Mouse (Mus musculus): ENCODE results near the gene Rab29.
A peak's percentile ranks its signal among the peaks of the same experiment; 100 is the strongest.
"Not testable (repeated sequence)": the region's sequence is repeated elsewhere in the genome, so short reads cannot be mapped to it uniquely, and the experiment has no call there.

Gene Rab29

GRCm38 (mm10) chr1:131867093-131867945, at the start of gene Rab29:
Gene Rab29, plus strand, starts transcription at chr1:131867224.
- DNase-seq, result peak; percentile 95 to 96

DNA sequence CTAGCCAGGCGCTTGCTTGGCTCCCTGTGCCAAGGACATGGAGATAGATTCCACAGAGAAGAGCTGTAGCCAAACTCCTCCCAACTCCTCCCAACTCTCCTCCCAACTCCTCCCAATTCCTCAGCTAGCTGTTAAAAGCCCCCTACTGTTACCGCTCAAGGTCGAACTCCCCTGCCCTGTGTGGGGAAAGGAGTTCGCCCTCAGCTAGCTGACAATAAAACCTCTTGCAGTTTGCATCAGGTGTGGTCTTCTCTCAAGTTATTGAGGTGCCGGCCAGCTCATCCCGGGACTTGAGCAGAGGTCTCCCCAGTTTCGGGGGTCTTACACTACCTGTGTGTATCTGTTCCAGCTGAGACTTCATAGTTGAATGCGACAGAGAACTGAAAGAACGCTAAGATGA, 46.7 kb upstream of the Rab29 start:
- not testable (repeated sequence) for DNase-seq

DNA sequence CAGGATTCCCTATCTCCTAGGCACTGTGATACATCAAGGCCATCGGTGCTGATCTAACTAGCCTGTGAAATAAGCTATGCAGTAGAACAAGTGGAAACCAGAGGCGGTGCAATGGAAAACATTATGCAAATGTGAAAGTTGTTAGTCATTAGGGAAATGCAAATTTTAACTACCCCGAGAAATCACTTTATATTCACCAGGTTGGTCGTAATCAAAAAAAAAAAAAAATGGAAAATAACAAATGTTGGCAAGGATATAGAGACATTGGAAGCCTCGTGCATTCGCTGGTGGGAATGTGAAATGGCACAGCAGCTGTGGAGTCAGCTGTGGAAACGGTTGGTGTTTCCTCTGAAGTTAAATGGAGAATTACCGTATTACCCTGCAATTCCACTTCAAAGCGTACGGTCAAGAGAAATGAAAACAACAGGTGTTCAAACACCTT, 46.1 kb upstream of the Rab29 start:
- DNase-seq, result no peak

DNA sequence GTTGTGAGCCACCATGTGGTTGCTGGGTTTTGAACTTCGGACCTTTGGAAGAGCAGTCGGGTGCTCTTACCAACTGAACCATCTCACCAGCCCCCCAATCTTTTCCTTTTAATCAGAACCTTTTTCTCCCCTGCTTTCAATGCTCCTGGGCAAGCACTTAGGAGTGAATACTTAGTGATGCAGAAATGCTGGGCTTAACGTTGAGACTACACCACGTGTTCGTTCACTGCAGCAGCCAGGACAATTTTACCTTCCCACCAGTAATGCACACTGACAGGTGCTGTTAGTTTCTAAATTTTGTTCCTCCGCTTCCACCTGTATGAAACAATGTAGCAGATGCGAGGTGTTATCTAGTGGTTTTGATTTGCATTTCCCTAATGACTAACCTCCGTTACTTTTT, 44.7 kb upstream of the Rab29 start:
- no peak for DNase-seq

- DNase-seq, result no peak
Observed at GRCm38 (mm10) chr1:131822856-131823492, 44.0 kb upstream of the Rab29 start.

DNA sequence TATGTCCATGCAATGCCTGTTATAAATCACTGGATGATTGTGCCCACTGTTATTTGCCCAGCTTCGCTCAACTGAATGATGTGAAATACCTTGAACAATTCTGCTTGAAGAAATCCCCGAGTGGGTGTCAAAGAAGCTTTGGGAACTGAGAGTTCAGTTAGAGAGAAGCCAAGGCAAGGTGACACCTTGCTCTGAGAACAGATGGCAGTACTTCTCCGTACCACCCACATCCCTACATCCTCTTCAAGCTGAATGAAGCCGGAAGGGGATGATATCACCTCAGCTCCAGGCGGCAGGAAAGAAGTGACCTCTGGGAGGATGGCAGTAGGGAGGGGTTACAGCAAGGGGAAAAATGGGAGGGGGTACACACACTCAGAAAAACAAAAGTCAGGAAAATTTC, 43.5 kb upstream of the Rab29 start:
- DNase-seq, result no peak

DNA sequence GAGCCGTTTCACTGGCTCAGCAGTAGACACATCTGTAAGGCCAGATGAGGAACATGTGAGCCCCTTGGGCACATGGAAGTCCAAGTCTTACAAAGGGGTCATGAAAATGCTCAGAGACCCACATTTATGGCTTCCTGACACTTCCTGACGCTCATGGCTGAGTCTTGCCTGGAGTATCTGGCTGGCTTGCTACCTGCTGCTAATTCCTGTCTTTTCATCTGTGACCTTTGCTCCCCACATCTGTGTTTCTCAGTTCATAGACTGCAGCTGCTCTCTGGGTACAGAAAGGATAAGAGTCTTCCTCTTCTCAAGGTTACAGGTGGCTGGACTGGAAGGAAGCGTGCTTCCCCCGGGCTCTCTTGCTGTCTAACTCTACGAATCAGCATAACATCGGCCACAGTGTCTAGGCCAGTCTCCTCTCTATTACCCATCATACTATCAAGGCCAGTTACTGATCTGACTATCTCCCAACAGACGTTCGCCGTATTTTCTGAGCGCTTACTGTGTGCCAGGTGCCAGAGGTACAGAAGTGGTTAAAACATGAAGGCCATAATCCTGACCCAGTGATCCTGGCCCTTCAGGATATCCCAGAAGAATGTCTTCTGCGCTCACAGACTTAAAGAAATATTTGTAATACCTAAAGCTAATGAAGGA, 42.4 kb upstream of the Rab29 start:
- DNase-seq, result no peak

DNA sequence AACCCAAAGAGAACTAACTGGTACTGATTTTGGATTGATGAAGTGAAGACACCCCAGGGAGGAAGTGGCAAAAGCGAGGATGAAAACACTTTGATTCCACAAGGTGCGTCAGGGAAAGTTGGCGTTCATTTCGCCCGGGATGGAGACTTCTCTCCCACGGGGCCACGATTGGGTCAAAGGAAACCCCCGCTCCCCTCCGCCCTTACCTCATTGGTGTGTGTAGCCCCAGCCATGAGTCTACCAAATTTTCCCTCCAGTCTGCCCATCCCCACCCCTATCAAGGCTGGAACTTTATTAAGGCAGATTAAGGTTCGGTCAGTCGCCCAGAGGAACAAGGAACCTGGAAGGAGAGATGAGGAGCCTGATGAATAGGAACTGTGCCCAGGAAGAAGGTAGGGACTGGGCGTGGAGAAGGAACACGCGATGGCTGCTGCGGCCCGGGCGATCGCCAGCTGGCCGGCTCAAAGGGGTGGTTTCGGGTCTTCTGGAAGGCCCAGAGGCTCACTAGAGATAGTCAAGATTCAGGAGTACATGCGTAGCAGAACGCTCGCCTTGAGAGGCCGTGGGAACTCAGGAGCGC, 39.7 kb upstream of the Rab29 start, which contains the start of gene Slc41a1:
TSS of gene Slc41a1 (plus strand) at position 287 of the 580 bp plus-strand sequence.
- DNase-seq, result no peak

- peak; percentile 95 for DNase-seq
Observed at GRCm38 (mm10) chr1:131827787-131828258, 39.2 kb upstream of the Rab29 start.

- DNase-seq, result peak in 1 of 2 experiments; percentile 28
Observed at GRCm38 (mm10) chr1:131828297-131829126, 38.5 kb upstream of the Rab29 start.

GRCm38 (mm10) chr1:131829279-131829678, 37.7 kb upstream of the Rab29 start:
- no peak for DNase-seq

- DNase-seq, result no peak
Observed at GRCm38 (mm10) chr1:131830561-131830960, 36.5 kb upstream of the Rab29 start.

GRCm38 (mm10) chr1:131830971-131831641, 35.9 kb upstream of the Rab29 start:
- DNase-seq, result no peak

DNA sequence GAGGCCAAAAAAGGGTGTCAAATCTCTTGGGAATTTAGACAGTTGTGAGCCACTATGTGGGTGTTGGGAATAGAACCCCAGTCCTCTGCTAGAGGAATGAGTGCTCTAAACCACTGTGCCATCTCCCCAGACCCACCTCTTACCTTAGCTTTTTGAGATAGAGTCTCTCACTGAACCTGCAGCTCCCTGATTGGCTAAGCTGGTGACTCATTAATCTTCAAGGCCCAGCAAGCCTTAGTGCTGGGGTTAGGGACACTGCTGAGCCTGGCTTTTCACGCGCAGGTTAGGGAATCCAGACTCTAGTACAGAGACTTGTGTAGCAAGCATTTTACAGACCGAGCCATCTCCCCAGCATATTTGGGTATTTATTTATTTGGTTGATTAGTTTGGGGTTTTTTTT, 30.0 kb upstream of the Rab29 start:
- DNase-seq, result no peak

DNA sequence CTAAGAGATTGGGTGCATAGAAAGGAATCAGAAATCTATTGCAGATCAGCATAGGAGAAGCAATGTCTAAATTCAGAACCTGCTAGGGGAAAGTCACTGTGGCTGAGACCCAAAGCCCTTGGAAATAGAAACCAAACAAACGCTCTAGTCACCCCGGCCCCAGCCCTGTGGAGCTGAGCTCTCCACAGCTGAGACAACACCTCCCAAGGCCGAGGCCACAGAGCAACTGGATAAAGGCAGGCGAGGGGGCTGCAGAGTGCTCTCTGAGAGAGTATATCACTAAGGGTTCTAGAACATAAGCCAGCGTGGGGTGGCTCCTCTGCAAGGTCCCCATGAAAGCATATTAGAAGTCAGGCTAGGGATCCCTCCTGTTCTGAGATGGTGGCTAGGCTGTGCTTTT, 28.5 kb upstream of the Rab29 start:
- DNase-seq, result no peak

GRCm38 (mm10) chr1:131839279-131839678, 27.7 kb upstream of the Rab29 start:
- DNase-seq, result no peak

DNA sequence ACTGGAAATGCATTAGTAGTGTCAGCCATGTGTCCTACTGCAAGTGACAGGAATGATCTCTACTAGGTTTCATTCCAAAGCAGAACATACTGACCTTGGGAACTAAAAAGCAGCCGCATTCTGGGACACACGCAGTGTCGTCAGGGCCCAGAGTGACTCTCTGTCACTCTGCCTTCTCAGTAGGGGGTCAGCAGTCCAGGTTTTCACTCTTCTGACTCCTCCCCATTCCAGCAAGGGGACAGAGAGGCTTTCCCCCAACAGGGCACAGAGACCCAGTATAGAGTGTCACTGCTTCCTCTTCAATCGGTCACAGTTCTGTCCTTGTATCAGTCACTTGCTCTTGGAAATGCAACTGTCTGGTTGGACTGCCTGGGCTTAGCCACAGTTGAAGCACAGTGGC, 24.8 kb upstream of the Rab29 start:
- DNase-seq, result no peak

DNA sequence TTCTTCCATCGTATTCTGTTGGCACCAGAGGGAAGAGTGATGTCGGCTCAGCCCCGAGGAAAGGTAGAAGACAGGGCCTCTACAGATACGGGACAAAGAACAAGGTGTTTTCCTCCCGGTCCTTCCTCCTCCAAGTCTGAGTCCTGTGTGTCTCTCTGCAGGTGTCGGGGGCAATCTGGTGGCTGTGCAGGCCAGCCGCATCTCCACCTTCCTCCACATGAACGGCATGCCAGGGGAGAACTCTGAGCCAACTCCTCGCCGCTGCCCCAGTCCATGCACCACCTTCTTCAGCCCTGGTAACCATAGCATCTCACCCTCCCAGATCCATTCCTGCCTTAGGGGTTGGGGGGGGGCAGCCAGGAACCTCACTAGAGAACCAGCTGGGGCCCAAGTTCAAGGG, 23.3 kb upstream of the Rab29 start:
- DNase-seq, result no peak

GRCm38 (mm10) chr1:131844883-131845282, 22.1 kb upstream of the Rab29 start:
- no peak for DNase-seq

- DNase-seq, result peak; percentile 72 to 74
Observed at GRCm38 (mm10) chr1:131846255-131846654, 20.8 kb upstream of the Rab29 start.

DNA sequence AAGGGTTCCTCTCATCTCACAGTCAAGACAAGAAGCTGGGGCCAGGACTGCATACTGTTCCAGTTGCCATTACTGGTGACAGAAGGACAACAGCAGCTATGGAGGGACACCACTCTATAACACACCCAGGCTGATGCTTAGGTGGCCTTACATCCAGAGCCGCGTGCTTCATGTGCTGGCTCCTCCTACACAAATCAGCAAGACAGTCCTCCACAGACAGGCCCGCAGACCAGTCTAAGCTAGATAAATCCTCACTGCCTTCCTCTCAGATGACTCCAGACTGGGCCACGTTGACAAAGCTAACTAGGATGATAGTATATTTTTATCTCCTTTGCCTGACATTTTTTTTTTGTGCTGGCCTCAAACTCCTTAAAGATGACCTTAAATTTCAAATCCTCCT, 5.2 kb upstream of the Rab29 start:
- no peak for DNase-seq

DNA sequence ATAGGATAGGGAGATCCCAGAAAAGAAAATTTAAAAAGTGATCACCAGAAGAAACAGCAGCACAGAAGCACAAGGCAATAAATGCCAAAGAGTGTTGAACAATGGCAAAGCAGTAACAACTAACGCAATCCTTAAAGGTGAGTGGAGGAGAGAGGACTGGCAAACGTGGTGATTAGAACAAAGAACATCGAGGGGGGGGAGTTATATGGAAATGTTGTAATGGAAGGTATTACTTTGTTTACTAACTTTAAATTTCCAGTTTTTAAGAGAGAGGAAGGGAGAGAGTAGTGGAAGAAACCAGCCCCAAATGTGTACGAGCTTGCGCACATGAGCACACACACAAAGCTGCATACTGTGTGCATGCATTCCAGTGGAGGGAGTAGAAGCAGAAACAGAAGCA, 1.4 kb upstream of the Rab29 start:
- DNase-seq, result no peak

Data from kidney, postnatal 25 days (tissue).